Mouse (Mus musculus) C2C12 (cell line): ENCODE results near the gene Srxn1.

ENCODE experiments used
- CEBPB ChIP-seq: IDR thresholded peaks from one replicate; pipeline ENCODE4 v1.6.1; 2011; ENCODE audit warnings: low read depth, mild to moderate bottlenecking, control low read depth, moderate library complexity
- CTCF ChIP-seq: IDR thresholded peaks from one replicate; pipeline ENCODE4 v1.5.1; 2011; ENCODE audit not compliant: control insufficient read depth, insufficient read depth, insufficient read length
- FOSL1 ChIP-seq: IDR thresholded peaks from one replicate; pipeline ENCODE4 v1.8.0; 2011; ENCODE audit warnings: mild to moderate bottlenecking, low read length; ENCODE audit not compliant: poor library complexity, insufficient read depth, severe bottlenecking
- MAX ChIP-seq: IDR thresholded peaks from one replicate; pipeline ENCODE4 v1.6.1; 2011; ENCODE audit warnings: mild to moderate bottlenecking, control low read depth
- MYOD1 ChIP-seq: IDR thresholded peaks from one replicate; pipeline ENCODE4 v1.6.1; 2011; ENCODE audit warnings: low read depth; ENCODE audit not compliant: control insufficient read depth, insufficient read length
- MYOG ChIP-seq: IDR thresholded peaks from one replicate; pipeline ENCODE4 v1.6.1; 2011; ENCODE audit not compliant: control insufficient read depth, insufficient read length; ENCODE audit errors: extremely low read depth
- USF1 ChIP-seq: IDR thresholded peaks from one replicate; pipeline ENCODE4 v1.6.1; 2011; ENCODE audit warnings: low read depth, mild to moderate bottlenecking, control low read depth, moderate library complexity

GRCm38 (mm10) chr2:152111920-152112319 lies 6.6 kb downstream of the Srxn1 start:
- TF ChIP-seq USF1: no peak
- peak; percentile 95 for TF ChIP-seq CTCF
- no peak for TF ChIP-seq MYOG
- no peak for TF ChIP-seq MYOD1
- no peak for TF ChIP-seq MAX
- no peak for TF ChIP-seq FOSL1
- no peak for TF ChIP-seq CEBPB
